Mouse (Mus musculus) layer of hippocampus, postnatal 36 days (tissue): ENCODE data around the gene Dbf4. TPM values are rescaled to one million over a fixed set of nuclear protein-coding genes. Genes with fewer than 3 reads are reported as not detected.
A peak's percentile ranks its signal among the peaks of the same experiment; 100 is the strongest.

Experiments
- DNase-seq, 2 experiments: peaks; one replicate each; pipeline ENCODE4 v3.0.0; 2022
- total RNA-seq, 2 experiments: library from RNA; stranded (reverse); gene quantifications; 2 replicates each; pipeline ENCODE4 v1.2.3; 2021

Gene Dbf4
- total RNA-seq = 1 to 10 TPM; 1.4 to 1.6 TPM

DNA sequence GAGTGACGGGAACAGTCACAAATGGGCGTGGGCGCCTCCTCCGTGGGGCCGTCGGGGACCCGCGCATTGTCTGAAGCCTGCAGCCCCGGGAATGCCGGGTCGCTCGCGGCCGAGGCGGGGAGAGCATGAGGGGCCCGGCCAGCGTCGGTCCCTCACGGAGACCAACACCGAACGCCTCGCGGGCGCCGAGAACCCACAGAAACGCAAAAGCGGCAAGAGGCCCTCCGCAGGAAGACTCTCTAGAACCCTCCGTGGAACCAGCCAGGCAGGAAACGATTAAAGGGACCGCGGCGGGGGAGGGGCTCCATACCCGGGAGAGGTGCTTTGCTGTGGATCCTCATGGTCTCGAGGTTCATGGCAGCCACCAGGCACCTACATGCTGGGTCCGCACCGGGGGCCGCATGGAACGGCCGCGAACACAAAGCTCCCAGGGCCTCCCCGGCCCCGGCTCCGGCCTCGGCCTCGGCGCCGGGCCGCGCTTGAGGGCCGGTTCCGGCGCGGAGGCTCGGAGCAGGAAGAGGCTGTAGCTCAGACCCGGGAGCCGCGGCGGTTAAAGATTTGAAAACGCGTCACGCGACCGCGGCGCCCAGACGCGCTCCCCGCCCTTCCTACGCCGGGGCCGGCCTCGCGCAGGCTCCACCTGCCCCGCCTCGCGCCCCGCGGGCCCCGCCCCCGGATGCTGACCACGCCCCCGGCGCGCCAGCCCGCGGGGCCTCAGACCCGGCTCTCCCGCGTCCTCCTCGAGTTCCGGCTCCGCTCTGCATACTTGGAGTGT, at the start of gene Dbf4, which contains the start of gene Slc25a40:
Dbf4 (minus strand) TSS at position 560 of the 775 bp plus-strand sequence.
Slc25a40 (plus strand) TSS at position 694 of the 775 bp plus-strand sequence.
- DNase-seq = peak; percentile 89 to 90

DNA sequence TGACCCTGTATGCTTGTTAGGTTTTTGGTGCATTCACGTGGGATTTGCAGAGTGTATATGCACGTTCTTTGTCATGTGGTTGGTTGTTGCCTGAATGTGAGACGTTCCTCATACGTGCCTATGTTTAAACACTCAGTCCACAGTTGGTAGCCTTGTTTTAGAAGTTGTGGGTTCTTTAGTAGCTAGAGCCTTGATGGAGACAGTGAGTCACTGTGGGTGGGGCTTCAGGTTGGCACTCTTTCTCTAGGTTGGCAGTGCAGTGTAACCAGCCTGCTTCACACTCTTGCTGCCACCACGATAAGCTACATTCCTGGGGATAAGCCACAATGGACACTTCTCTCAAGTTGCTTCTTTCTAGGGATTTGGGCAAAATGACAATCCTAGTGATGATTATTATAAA, 34.0 kb upstream of the Dbf4 start:
- DNase-seq = no peak

DNA sequence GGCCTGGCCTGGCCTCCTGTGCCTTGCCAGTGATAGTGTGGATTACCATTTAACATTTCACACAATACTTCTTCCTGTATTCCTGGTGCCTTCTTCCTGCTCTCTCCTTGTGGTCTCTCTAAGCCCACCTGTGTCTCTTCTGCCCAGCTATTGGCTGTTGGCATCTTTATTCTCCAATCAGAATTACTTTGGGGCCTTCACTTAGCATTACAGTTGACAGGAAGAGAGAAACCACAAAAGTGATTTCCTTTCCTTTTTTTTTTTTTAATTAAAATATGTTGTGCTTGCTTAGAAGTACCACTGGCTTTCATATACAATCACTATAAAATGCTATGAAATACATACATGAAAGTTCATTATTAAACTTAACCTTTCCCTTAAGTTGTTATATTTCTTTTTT, 33.0 kb upstream of the Dbf4 start:
- DNase-seq = no peak

DNA sequence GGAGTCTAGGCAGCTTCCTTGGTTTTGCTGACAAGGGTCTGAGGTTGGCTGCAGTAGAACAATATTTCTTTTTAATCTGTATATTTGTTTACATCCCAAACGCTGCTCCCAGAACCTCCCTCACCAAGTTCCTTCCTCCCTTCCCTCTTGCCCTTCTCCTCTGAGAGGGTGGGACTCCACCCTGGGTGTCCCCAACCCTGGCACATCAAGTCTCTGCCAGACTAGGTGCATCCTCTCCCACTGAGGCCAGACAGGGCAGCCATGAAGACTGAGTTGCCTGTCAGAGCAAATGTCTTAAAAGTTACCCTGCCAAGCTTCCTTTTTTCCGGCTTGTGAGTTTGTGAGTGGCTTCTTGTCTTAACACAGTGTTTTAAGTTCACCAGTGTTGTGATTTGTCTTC, 16.6 kb upstream of the Dbf4 start:
- DNase-seq = no peak

DNA sequence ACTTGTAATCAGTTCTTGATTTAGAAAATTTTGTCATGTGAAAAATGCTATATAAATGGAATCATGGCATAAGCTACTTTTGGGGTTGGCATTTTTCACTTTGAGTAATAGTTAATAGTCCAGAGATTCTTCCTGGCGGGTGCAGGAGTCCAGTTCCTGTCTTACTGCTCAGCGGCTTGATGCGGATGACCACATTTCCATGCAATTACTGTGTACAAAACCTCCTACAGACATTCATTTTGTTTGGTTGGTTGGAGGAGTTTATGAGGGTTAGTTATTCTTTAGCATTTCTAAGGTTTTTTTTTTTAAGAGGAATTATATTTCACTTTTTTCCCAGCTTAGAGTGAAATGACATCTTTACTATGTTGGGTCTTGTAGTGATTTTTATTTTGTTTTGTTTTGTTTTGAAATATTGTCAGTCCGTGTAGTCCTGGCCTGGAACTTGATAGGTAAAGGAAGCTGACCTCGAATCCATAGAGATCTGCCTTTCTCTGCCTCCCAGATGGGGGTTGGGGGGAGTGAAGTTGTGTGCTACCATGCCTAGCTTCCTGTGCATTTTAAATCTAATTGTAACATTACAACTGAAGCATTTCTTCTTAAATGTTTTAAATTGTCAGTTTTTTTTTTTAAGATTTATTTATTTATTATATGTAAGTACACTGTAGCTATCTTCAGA, 15.1 kb upstream of the Dbf4 start:
- DNase-seq = no peak

DNA sequence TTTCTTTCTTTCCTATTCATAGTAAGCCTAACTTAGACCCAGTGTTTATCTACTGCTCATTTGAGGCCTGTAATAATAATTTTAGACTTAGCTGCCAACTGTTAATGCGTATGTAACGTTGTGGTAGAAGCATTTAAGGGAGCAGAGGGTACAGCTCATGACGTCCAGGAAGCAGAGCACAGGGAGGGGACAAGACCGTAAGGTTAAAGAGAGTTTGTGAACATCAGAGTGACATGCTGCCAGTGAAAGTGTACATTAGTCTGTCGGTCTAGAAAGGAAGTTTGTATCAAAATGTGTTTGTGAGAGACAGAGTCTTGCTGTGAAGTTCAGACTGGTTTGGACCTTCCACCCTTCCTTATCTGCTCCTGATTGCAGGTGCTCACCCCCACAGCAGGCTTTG, 3.4 kb upstream of the Dbf4 start:
- no peak for DNase-seq

DNA sequence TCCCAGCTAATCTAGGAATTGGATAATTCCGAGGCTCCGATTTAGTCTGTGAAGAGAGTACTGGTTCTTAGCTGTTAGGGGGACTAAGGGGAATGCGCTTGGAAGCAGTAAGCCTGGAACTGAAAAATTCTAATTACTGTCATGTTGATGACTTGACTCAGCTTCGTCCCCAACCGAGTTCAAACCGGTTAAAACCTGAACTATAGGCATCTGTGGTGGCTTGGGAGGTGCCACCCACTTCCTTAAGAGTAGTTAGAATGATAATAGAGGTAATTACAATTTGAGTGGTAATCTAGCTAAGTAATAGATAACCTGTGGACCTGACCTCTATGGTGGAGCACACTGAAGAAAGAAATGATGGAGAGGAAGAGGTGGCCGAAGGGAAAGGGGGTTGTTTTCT, 1.6 kb upstream of the Dbf4 start:
- no peak for DNase-seq

DNA sequence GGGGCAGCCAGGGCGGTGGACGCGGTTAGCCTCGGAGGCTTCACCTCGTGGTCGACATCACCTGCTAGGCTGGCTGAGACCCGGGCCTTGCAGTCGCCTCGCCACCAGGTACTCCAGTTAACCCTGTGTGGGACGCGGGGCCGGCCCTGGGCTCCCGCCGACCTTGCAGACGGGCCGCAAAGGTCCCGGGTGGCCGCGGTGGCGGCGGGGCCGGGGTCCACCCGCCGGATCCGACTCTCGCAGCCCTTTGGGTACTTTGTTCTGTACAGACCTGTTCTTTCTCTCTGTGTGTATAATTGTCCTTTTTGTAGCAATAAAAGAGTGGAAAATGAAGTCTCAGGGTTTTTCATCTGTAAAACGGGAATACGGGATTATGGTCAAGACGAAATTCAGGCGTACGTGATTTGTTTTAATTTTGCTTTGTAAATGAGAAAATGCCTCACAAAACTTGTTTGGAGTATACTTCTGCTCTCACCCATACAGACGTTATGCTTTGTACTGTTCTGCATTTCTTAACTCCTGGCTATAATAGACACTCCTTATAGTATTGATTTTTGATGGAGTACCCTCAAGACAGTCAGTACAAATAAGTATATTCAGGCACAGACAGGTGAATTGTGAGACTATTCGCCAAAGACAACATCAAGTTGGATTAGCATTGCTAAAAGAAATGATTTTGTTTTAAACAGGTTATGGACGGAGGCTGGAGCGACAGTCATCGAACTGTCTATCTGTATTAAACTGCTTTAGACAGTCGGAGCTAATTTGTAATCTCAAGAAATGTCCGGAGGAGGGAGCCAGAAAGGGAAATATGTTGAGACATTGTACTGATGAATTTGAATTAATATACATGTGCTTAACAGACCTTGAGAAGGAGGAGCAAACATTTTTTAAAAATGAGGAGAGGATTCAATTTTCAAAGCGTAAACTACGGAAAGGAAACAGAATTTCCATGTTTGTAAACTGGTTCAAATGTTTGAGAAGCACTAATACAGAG, 714 bp upstream of the Dbf4 start:
- DNase-seq = no peak

DNA sequence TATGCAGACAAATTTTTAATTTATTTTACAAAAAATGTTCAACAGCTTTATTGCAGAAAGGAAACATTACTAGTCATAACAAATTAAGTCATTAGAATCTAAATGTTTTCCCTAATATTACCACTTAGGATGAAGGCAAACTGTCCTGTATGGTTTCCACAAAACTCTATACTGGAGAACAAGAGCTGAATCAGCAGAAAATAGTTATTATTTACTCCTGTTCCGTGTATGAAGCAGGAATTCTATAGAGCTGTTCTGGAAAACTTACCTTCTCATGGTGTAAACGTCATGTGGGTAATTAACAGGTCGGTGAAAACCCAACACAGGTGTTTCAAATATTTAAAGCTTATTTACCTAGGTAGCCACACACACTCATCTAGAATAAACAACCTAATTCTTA, 1.1 kb downstream of the Dbf4 start:
- no peak for DNase-seq

DNA sequence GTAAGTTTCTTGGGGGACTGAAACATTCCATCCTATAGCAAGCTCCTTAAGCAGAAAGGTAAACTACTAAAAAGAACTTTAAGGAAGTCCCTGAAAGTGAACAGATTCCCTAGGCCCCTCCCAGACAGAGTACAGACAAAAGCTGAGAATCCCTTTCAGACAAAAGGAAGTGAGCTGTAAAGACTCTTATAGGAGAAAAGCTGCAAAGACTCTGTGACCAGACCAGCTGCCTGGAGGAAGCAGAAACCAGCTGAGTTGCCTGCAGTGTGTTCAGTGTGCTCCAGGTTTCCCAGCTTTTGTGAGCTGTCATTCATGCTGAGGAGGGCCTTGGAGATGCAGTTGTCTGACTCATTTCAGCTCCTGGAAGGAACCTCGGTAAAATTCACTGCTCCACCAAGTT, 5.1 kb downstream of the Dbf4 start:
- DNase-seq = no peak

DNA sequence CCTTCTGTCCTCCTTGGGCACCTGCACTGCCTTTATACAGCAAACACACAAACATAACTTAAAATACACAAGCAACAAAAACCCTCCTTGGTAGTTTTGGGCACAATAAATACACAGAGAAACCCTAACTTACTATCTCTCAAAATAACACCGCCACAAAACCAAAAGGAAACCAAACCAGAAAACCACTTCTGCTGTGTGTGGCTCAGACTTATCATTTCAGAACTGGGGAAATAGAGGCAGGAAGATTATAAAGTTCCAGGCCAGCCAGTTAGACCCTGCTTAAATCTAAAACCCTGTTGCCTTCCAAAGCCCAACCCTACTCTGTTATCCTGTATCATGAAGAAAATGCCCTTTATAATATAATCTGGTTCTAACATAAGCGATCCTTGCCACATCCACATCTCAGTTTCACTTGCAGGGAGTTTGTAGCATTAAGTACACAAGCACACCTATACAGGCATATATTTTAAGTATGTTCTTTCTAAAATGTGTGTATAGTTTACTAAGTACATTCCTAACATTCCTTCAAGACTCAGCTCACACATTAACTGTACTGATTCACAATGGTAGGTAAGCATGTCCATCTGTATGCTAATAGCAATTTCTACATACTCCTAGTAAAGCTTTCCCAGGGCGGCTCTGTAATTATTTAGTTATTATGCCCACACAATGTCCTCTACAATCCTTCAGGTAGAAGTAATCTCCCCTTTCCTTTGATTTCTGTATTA, 5.7 kb downstream of the Dbf4 start:
- DNase-seq = no peak

DNA sequence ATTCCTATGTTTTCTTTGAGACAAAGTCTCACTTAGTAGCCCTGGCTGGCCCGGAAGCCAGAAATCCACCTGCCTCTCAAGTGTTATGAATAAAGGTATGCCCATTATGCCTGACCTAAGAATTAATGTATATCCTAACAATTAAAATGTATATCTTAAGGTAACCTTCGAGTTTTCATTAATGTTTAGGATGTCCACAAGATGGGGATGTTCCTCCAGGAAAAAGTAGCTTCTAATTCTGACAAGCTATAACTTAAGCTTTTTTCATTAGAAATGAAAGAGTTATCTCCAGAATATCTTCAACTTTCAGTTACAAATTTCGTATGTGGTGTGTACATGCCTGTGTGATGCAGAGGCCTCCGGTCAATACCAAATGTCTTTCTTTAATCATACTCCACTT, 13.8 kb downstream of the Dbf4 start:
- DNase-seq = no peak

DNA sequence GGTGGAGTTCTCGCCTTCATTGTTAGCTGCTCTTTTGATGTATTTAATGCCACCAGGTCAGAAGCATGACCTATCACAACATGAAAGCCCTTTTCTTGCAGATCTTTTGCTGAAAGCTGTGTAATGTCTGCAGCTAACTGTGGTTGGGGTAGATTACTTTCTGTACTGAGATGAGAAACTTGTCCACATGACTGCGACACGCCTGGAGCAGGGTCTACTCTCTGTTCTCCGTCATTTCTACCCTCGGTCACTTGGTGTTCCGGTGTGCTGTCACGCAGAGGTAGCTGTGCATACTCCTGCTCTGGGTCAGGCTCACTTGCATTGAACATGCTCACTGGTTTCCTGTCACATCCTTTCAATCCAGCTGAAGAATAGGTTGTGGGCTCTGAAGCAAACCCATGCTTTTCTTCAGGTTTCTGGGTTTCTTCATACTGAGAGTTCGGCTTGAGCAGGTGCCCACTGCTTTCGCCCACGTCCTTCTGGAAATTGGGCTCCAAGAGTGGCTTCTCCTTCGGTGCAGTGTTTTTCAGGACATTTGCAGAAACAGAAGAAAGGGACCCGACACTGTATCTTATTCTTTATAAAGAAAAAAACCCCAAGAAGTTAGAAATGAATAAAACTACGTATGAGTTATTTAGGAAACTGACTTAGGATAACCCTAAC, 24.8 kb downstream of the Dbf4 start:
- DNase-seq = no peak

DNA sequence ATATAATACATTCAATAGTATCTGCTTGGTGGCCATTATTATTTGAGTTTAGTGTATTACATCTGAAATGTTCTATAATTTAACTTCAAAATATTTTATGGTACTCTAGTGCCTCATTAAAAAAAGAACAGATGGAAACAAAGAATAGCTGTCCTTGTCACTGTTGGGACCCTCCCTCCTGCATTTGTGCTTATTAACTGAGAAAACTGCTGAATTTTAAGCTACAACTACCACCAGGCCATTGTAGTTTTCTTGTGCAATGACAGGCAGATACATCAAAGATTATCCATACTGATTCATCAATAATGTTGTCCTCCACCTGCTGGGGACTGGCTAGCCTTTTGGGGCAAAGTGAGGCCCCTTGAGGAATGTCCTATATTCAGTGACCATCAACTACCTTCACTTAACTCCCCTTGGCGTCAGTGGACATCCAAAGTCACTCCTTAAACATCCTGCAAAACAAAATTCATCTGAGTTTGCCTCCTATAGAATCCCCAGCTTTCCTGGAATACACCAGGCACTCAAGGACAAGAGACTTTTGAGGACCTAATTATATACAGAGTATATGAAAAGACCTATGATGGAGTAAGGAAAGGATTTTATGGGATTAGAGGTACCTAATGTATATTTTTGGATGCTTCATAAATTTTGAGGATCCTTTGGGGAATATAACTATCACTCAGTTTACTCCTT, 28.5 kb downstream of the Dbf4 start:
- no peak for DNase-seq

DNA sequence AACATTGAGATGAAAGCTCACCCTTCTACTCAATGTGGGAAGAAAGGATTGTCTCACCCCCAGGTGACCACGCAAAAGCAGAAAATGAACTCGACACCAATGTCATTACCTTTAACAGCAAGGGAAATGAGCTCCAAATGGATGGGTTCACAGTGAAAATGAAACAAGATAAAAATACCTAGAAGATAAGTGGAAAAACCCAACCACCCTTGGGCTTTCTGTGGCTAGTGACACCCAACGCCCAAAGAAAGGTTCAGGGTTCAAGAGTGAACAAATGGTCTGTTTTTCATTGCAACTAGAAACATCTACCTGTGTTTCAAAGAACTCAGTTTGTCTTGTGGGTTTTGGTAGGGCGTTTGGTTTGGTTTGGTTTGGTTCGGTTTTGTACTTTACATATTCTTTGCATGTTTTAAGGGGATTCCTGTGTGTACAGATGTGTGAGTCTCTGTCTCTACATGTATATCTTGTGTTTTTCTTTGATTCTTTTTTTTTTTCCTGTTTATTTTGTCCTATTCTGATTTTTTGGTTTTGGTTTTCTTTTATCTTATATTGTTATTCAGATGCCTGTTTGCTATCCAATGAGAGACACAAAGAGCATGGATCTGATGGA, 48.1 kb downstream of the Dbf4 start:
- no peak for DNase-seq

DNA sequence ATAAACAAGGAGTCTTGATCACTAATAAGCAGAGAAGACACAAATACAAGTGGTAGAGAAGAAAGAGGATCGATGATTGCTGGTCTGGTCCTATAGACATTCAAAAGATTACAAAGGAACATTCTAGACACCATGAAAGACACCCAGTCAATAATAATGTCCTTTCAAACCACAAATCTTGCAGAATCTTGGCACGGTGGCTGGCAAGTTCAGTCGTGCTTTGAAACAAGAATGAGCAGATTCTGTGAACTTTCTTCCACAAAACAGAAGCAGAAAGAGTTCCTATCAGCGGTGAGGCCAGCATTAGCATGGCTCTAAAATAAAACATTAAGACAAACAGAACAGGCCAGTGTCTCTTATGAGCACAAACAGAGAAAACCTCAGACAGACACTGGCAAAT, 49.1 kb downstream of the Dbf4 start:
- no peak for DNase-seq

DNA sequence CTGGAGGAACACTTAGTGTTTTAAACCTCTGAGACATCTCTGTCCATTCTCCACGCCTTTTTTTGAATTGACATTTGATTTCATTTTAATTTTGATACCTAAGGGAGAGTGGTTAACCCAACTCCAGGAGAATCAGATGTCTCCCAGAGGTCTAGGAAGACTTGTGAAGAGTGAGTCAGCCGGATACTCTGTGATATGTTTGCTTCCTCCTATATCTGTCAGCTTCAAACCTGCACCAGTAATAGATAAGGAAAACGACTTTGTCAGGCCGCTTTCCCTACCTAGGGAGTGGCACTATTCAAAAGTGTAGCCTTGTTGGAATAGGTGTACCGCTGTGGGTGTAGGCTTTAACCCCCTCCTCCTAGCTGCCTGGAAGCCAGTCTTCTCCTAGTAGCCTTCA, 53.7 kb downstream of the Dbf4 start:
- no peak for DNase-seq

DNA sequence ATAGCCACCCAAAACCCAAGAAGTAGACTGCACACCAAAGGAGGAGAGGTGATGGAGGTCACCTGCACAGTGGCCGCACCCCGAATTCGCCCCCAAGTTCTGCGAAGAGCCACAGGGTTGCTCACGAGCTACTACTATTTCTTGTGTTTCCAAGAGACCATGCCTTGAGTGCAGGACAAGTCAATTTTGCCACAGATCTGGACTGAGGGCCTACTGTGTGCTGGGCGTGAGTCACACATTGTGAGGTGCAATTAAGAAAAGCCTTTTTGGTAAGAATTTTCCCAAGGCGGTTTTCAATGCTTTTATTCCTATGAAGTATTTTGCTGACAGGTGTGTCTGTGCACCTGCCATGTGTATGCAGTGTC, 54.2 kb downstream of the Dbf4 start:
- no peak for DNase-seq

DNA sequence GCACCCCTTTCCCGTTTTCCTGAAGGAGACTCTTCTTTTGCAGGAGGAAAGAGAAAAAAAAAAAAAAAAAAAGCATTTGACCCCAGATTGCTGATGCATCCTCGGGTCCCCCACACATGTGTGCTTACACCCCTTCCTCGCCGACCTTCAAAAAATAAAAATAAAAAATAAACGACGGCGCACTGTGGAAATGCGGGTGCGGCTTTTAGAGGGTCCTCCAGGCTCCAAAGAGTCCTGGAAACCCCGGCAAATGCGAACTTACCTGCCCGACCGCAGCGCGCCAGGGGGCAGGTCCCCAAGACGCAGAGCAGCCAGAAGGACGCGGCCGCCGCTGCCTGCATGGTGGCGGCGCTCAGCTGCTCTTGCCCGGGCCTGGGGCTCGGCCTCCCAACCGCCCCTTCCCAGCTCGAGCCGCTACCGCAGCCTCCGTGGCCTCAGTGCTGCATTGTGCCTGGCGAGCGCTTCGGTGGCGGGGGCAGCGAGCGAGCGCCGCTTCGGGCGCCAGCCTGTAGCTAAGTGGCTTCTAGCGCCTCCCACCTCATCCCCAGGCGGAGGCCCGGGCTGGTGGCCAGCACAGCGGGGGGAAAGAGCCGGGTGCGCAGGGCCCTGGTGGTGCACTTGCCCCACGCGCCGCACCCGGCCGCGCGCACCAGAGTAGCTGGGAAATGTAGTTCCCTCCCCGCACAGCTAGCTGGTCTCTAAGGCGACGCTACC, 54.7 kb downstream of the Dbf4 start, which contains the start of gene Adam22:
Adam22 (minus strand) TSS at position 547 of the 714 bp plus-strand sequence.
- DNase-seq = peak; percentile 95 to 96
